Mouse (Mus musculus) hindbrain, embryonic 10.5 days (tissue): ENCODE results near the gene P4ha3. TPM values are rescaled to one million over a fixed set of nuclear protein-coding genes. Genes with fewer than 3 reads are reported as not detected.

Source experiments
- DNase-seq: peaks from one replicate; pipeline ENCODE4 v3.0.0-alpha.2; 2017; ENCODE audit warnings: low spot score
- H3K27ac ChIP-seq: fragments of 300-500 bp; sonication (generic); 2 replicates; pipeline ENCODE4 v1.5.1; 2016; ENCODE audit warnings: mild to moderate bottlenecking, moderate library complexity
- H3K27me3 ChIP-seq: fragments of 300-500 bp; sonication (generic); 2 replicates; pipeline ENCODE4 v1.6.1; 2016; ENCODE audit warnings: mild to moderate bottlenecking; ENCODE audit not compliant: poor library complexity, insufficient read depth, severe bottlenecking
- H3K36me3 ChIP-seq: fragments of 300-500 bp; sonication (generic); 2 replicates; pipeline ENCODE4 v1.6.1; 2016; ENCODE audit warnings: mild to moderate bottlenecking, moderate library complexity
- H3K4me1 ChIP-seq: fragments of 300-500 bp; sonication (generic); replicated peaks from 2 replicates; pipeline ENCODE4 v1.6.1; 2016; ENCODE audit warnings: mild to moderate bottlenecking
- H3K4me3 ChIP-seq: fragments of 300-500 bp; sonication (generic); 2 replicates; pipeline ENCODE4 v1.5.1; 2016; ENCODE audit warnings: mild to moderate bottlenecking, moderate library complexity
- H3K9me3 ChIP-seq: fragments of 300-500 bp; sonication (generic); 2 replicates; pipeline ENCODE4 v1.6.1; 2016; ENCODE audit warnings: mild to moderate bottlenecking, moderate library complexity
- WGBS: fragments of 180-500 bp; shearing (Covaris S2); methylation state at CpG from one replicate; pipeline ENCODE4 v1.1.7; 2016; 5-methylcytosine and 5-hydroxymethylcytosine counted together
- polyA plus RNA-seq: library from polyadenylated mRNA; unstranded; fragments of >200 nt; fragmentation: Nextera tagmentation; extraction: Ambion mirVana; gene quantifications from 2 replicates; pipeline ENCODE4 v1.2.1, GENCODE M21; 2016

The P4ha3 gene
- polyA plus RNA-seq, 1 experiment from 2014 or later, result 3.5 TPM

- H3K27ac ChIP-seq, result peak overlapping the region; percentile 79
- H3K9me3 ChIP-seq, result no peaks in the 10 kb centered on the region
- WGBS, result 58% methylated on average over 6 of the region's 6 CpGs
- H3K27me3 ChIP-seq, result no peaks in the 10 kb centered on the region
- peaks cover 46% of the 10 kb centered on the region for H3K4me1 ChIP-seq
- H3K4me3 ChIP-seq, result no peak overlapping the region
- H3K36me3 ChIP-seq, result no peaks in the 10 kb centered on the region
- DNase-seq, result no peak
These were observed 24.4 kb downstream of the P4ha3 start for GRCm38 (mm10) chr7:100309679-100310078.

GRCm38 (mm10) chr7:100310290-100310689 is 25.0 kb downstream of the P4ha3 start:
- H3K4me3 ChIP-seq, result no peak overlapping the region
- no peaks in the 10 kb centered on the region for H3K36me3 ChIP-seq
- 84% methylated on average over 12 of the region's 12 CpGs for WGBS
- peak overlapping the region; percentile 79 for H3K27ac ChIP-seq
- H3K9me3 ChIP-seq, result no peaks in the 10 kb centered on the region
- peaks cover 46% of the 10 kb centered on the region for H3K4me1 ChIP-seq
- DNase-seq, result no peak
- H3K27me3 ChIP-seq, result no peaks in the 10 kb centered on the region

- Histone ChIP-seq H3K27ac (no peak overlapping the region), H3K4me1 (peaks cover 38% of the 10 kb centered on the region), H3K9me3 (no peaks in the 10 kb centered on the region), H3K36me3 (no peaks in the 10 kb centered on the region), H3K27me3 (no peaks in the 10 kb centered on the region), H3K4me3 (no peak overlapping the region)
- WGBS, result 81% methylated on average over 4 of the region's 4 CpGs
- no peak for DNase-seq
These were observed 27.4 kb downstream of the P4ha3 start for GRCm38 (mm10) chr7:100312716-100313115.

GRCm38 (mm10) chr7:100316924-100317323 is 31.6 kb downstream of the P4ha3 start:
- no peak for DNase-seq
- Histone ChIP-seq H3K4me3 (no peak overlapping the region), H3K27ac (no peak overlapping the region), H3K27me3 (no peaks in the 10 kb centered on the region), H3K4me1 (no peaks in the 10 kb centered on the region), H3K36me3 (peaks cover 3% of the 10 kb centered on the region; the same call in 1 of the 2 replicates), H3K9me3 (no peaks in the 10 kb centered on the region)
- 92% methylated on average over 8 of the region's 8 CpGs for WGBS

- Histone ChIP-seq H3K9me3 (no peaks in the 10 kb centered on the region), H3K4me3 (no peak overlapping the region), H3K27ac (no peak overlapping the region), H3K36me3 (peaks cover 3% of the 10 kb centered on the region; the same call in 1 of the 2 replicates), H3K27me3 (no peaks in the 10 kb centered on the region), H3K4me1 (no peaks in the 10 kb centered on the region)
- DNase-seq, result no peak
- WGBS, result 94% methylated on average over 5 of the region's 5 CpGs
These were observed 32.2 kb downstream of the P4ha3 start for GRCm38 (mm10) chr7:100317534-100317933.

- no peak overlapping the region for H3K4me3 ChIP-seq
- H3K27me3 ChIP-seq, result no peaks in the 10 kb centered on the region
- H3K27ac ChIP-seq, result no peak overlapping the region
- no peak for DNase-seq
- H3K4me1 ChIP-seq, result no peaks in the 10 kb centered on the region
- WGBS, result 98% methylated on average over 3 of the region's 3 CpGs
- H3K9me3 ChIP-seq, result no peaks in the 10 kb centered on the region
- H3K36me3 ChIP-seq, result peaks cover 50% of the 10 kb centered on the region
These were observed 38.4 kb downstream of the P4ha3 start for GRCm38 (mm10) chr7:100323721-100324120.

GRCm38 (mm10) chr7:100325482-100325881 is 40.2 kb downstream of the P4ha3 start:
- Histone ChIP-seq H3K4me1 (no peaks in the 10 kb centered on the region), H3K4me3 (no peak overlapping the region), H3K27me3 (no peaks in the 10 kb centered on the region), H3K9me3 (no peaks in the 10 kb centered on the region), H3K36me3 (peaks cover 66% of the 10 kb centered on the region), H3K27ac (no peak overlapping the region)
- WGBS, result 86% methylated on average over 6 of the region's 6 CpGs
- DNase-seq, result no peak

- Histone ChIP-seq H3K36me3 (peaks cover 83% of the 10 kb centered on the region), H3K9me3 (no peaks in the 10 kb centered on the region), H3K4me1 (no peaks in the 10 kb centered on the region), H3K27ac (no peak overlapping the region), H3K4me3 (no peak overlapping the region), H3K27me3 (no peaks in the 10 kb centered on the region)
- WGBS, result 91% methylated on average over 7 of the region's 7 CpGs
- no peak for DNase-seq
These were observed 42.2 kb downstream of the P4ha3 start for GRCm38 (mm10) chr7:100327514-100327913.

- WGBS, result 93% methylated on average over 4 of the region's 4 CpGs
- DNase-seq, result no peak
- no peaks in the 10 kb centered on the region for H3K27me3 ChIP-seq
- H3K9me3 ChIP-seq, result no peaks in the 10 kb centered on the region
- no peak overlapping the region for H3K4me3 ChIP-seq
- peaks cover 95% of the 10 kb centered on the region for H3K36me3 ChIP-seq
- no peaks in the 10 kb centered on the region for H3K4me1 ChIP-seq
- no peak overlapping the region for H3K27ac ChIP-seq
These were observed 43.3 kb downstream of the P4ha3 start for GRCm38 (mm10) chr7:100328636-100329035.

GRCm38 (mm10) chr7:100331269-100331668 is 45.9 kb downstream of the P4ha3 start:
- peaks cover 98% of the 10 kb centered on the region for H3K36me3 ChIP-seq
- no peaks in the 10 kb centered on the region for H3K27me3 ChIP-seq
- H3K4me1 ChIP-seq, result no peaks in the 10 kb centered on the region
- H3K27ac ChIP-seq, result no peak overlapping the region
- no peak for DNase-seq
- H3K9me3 ChIP-seq, result no peaks in the 10 kb centered on the region
- no peak overlapping the region for H3K4me3 ChIP-seq
- 96% methylated on average over 3 of the region's 3 CpGs for WGBS

- no peak for DNase-seq
- H3K9me3 ChIP-seq, result no peaks in the 10 kb centered on the region
- H3K36me3 ChIP-seq, result peaks cover 98% of the 10 kb centered on the region
- WGBS, result 92% methylated on average over 2 of the region's 2 CpGs
- H3K4me1 ChIP-seq, result no peaks in the 10 kb centered on the region
- no peak overlapping the region for H3K27ac ChIP-seq
- no peaks in the 10 kb centered on the region for H3K27me3 ChIP-seq
- no peak overlapping the region for H3K4me3 ChIP-seq
These were observed 50.6 kb downstream of the P4ha3 start for GRCm38 (mm10) chr7:100335921-100336320.

GRCm38 (mm10) chr7:100354984-100355383 is 69.7 kb downstream of the P4ha3 start:
- no peak overlapping the region for H3K27ac ChIP-seq
- no peaks in the 10 kb centered on the region for H3K9me3 ChIP-seq
- peaks cover 55% of the 10 kb centered on the region for H3K36me3 ChIP-seq
- H3K4me1 ChIP-seq, result no peaks in the 10 kb centered on the region
- WGBS, result 92% methylated on average over 4 of the region's 4 CpGs
- no peak for DNase-seq
- H3K27me3 ChIP-seq, result no peaks in the 10 kb centered on the region
- no peak overlapping the region for H3K4me3 ChIP-seq

GRCm38 (mm10) chr7:100356324-100356723 is 71.0 kb downstream of the P4ha3 start:
- H3K4me1 ChIP-seq, result no peaks in the 10 kb centered on the region
- no peak overlapping the region for H3K27ac ChIP-seq
- no peak overlapping the region for H3K4me3 ChIP-seq
- DNase-seq, result no peak
- H3K27me3 ChIP-seq, result no peaks in the 10 kb centered on the region
- no peaks in the 10 kb centered on the region for H3K9me3 ChIP-seq
- 86% methylated on average over 5 of the region's 5 CpGs for WGBS
- peaks cover 54% of the 10 kb centered on the region for H3K36me3 ChIP-seq

- Histone ChIP-seq H3K27me3 (no peaks in the 10 kb centered on the region), H3K9me3 (no peaks in the 10 kb centered on the region), H3K4me3 (no peak overlapping the region), H3K36me3 (peaks cover 50% of the 10 kb centered on the region), H3K4me1 (no peaks in the 10 kb centered on the region), H3K27ac (no peak overlapping the region)
- no peak for DNase-seq
- 99% methylated on average over 1 of the region's 1 CpGs for WGBS
These were observed 71.4 kb downstream of the P4ha3 start for GRCm38 (mm10) chr7:100356768-100357167.
